14 mouse cellular contexts compared by ENCODE assay signal in the genomic region with DNA sequence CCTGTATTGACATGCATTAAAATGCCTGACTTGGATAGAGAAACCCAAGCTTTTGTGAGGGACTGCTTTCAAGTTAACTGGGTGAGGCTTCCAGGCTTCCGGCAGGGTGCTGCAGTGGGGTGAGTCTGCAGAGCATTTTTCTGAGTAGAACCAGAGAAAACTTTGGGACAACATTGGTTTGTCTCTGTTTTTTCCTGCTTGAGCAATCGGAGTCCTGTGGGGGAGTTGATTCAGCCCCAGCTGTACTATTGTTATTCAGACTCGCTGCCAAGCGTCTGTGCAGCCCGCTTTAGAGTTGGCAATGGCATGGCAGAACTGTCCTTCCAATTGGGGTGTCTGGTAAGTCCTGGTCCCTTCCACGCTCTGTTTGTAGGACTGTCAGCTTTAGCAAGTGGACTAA.
DNase-seq lines count a peak whose midpoint lies in the region; ATAC-seq and TF ChIP-seq lines count a peak whose summit lies in the region.
"Had no signal": no experiment of that assay in that cellular context is flagged by ENCODE, and none has a peak within 500 bp of the region (broad histone marks: within the 10 kb centered on the region; RNA-seq: fewer than 3 reads in every experiment).

No protein-coding gene starts in this region.

- no peak overlapping the region for H3K4me2 ChIP-seq in heart, embryonic 15.5 days
- no peak overlapping the region for H3K4me2 ChIP-seq in midbrain, embryonic 11.5 days
- H3K4me2 ChIP-seq: lung, embryonic 15.5 days; midbrain, embryonic 13.5 days; neural tube, embryonic 15.5 days had no signal

- no peaks in the 10 kb centered on the region for H3K27me3 ChIP-seq in liver, adult 2 months (ENCODE audit: control insufficient read depth, insufficient read depth, low read length)
- no peaks in the 10 kb centered on the region for H3K27me3 ChIP-seq in heart, embryonic 15.5 days
- H3K27me3 ChIP-seq in midbrain, embryonic 11.5 days (ENCODE audit: control insufficient read depth, insufficient read depth, low read length): no peaks in the 10 kb centered on the region
- H3K27me3 ChIP-seq: lung, embryonic 15.5 days; midbrain, embryonic 13.5 days; neural tube, embryonic 15.5 days had no signal

- no peak overlapping the region for H3K4me3 ChIP-seq in liver, adult 2 months (ENCODE audit: insufficient read depth, low read depth, low read length)
- H3K4me3 ChIP-seq in heart, embryonic 15.5 days: no peak overlapping the region
- H3K4me3 ChIP-seq in midbrain, embryonic 11.5 days (ENCODE audit: low read depth, low read length): no peak overlapping the region
- H3K4me3 ChIP-seq: lung, embryonic 15.5 days; midbrain, embryonic 13.5 days; neural tube, embryonic 15.5 days had no signal

- no peak overlapping the region for H3K9ac ChIP-seq in liver, adult 2 months (ENCODE audit: low read depth, low read length)
- H3K9ac ChIP-seq in heart, embryonic 15.5 days: no peak overlapping the region
- H3K9ac ChIP-seq in midbrain, embryonic 11.5 days (ENCODE audit: low read length): no peak overlapping the region
- H3K9ac ChIP-seq: lung, embryonic 15.5 days; midbrain, embryonic 13.5 days; neural tube, embryonic 15.5 days had no signal

- WGBS in liver, adult 2 months: 85% methylated on average over 6 of the region's 6 CpGs
- 70% methylated on average over 6 of the region's 6 CpGs for WGBS in heart, embryonic 15.5 days
- WGBS in midbrain, embryonic 11.5 days: 77% methylated on average over 6 of the region's 6 CpGs

- TF ChIP-seq CTCF in liver, adult 2 months (IDR thresholded peaks at IDR 0.05; ENCODE audit: low read depth, low read length): no peak

- no peak for ATAC-seq in heart, embryonic 15.5 days (replicated peaks; ENCODE audit: insufficient number of reproducible peaks, insufficient read depth, low FRiP score, low read depth)
- ATAC-seq in midbrain, embryonic 11.5 days (ENCODE audit: low FRiP score): no peak
- ATAC-seq: midbrain, embryonic 13.5 days had no signal

- no peaks in the 10 kb centered on the region for H3K9me3 ChIP-seq in heart, embryonic 15.5 days (replicated peaks)
- H3K9me3 ChIP-seq in midbrain, embryonic 11.5 days (ENCODE audit: control insufficient read depth, low read length): no peaks in the 10 kb centered on the region
- H3K9me3 ChIP-seq: lung, embryonic 15.5 days; midbrain, embryonic 13.5 days; neural tube, embryonic 15.5 days had no signal

- no peak for TF ChIP-seq POLR2A in liver, adult 2 months (IDR thresholded peaks at IDR 0.05; ENCODE audit: extremely low read depth, insufficient read depth, low read length)

- H3K27ac ChIP-seq in liver, adult 2 months (replicated peaks; ENCODE audit: insufficient read depth, low read depth, low read length): no peak overlapping the region
- H3K27ac ChIP-seq in heart, embryonic 15.5 days: peak overlapping the region; percentile 21
- no peak overlapping the region for H3K27ac ChIP-seq in midbrain, embryonic 11.5 days (ENCODE audit: low read depth, low read length)
- H3K27ac ChIP-seq: lung, embryonic 15.5 days; midbrain, embryonic 13.5 days; neural tube, embryonic 15.5 days had no signal

- DNase-seq in cerebellum, postnatal 10 days: peak; percentile 19 to 39
- DNase-seq in cerebellum, postnatal 25 days: no peak
- peak; percentile 8 for DNase-seq in liver, adult 2 months (ENCODE audit: extremely low read depth, low read depth, low spot score)
- DNase-seq in liver: no peak
- peak; percentile 35 to 47 for DNase-seq in layer of hippocampus, postnatal 36 days
- no peak for DNase-seq in midbrain, embryonic 11.5 days (ENCODE audit: low spot score, missing footprints)
- DNase-seq in urinary bladder, postnatal 10 days (ENCODE audit: low spot score): no peak
- DNase-seq: adrenal gland, postnatal 25 days; cerebellum, adult 9-10 months; kidney, adult 2 months had no signal

- no peaks in the 10 kb centered on the region for H3K79me2 ChIP-seq in liver, adult 2 months (ENCODE audit: control insufficient read depth, insufficient read depth, low read length)

- no peaks in the 10 kb centered on the region for H3K36me3 ChIP-seq in liver, adult 2 months (ENCODE audit: control insufficient read depth, insufficient read depth, low read length)
- no peaks in the 10 kb centered on the region for H3K36me3 ChIP-seq in heart, embryonic 15.5 days
- H3K36me3 ChIP-seq in midbrain, embryonic 11.5 days (ENCODE audit: control insufficient read depth, insufficient read depth, low read length): no peaks in the 10 kb centered on the region
- H3K36me3 ChIP-seq: lung, embryonic 15.5 days; midbrain, embryonic 13.5 days; neural tube, embryonic 15.5 days had no signal

- H3K4me1 ChIP-seq in liver, adult 2 months (ENCODE audit: control insufficient read depth, insufficient read depth, low read length): no peaks in the 10 kb centered on the region
- H3K4me1 ChIP-seq in heart, embryonic 15.5 days (replicated peaks): no peaks in the 10 kb centered on the region
- no peaks in the 10 kb centered on the region for H3K4me1 ChIP-seq in midbrain, embryonic 11.5 days (ENCODE audit: control insufficient read depth, insufficient read depth, low read length)
- H3K4me1 ChIP-seq: lung, embryonic 15.5 days; midbrain, embryonic 13.5 days; neural tube, embryonic 15.5 days had no signal

Comparison
In these comparisons a context has a peak if more than half of its experiments do, and no peak if none do; other contexts are left out.
1. DNase-seq: peak in cerebellum, postnatal 10 days (2 of 2), liver, adult 2 months (single experiment) and layer of hippocampus, postnatal 36 days (2 of 2); none in cerebellum, postnatal 25 days (0 of 2), liver (single experiment), midbrain, embryonic 11.5 days (single experiment) and urinary bladder, postnatal 10 days (single experiment).